Mouse (Mus musculus): ENCODE results near the gene Gspt1.
"Not testable (repeated sequence)": the region's sequence is repeated elsewhere in the genome, so short reads cannot be mapped to it uniquely, and the experiment has no call there.

Gene Gspt1

DNA sequence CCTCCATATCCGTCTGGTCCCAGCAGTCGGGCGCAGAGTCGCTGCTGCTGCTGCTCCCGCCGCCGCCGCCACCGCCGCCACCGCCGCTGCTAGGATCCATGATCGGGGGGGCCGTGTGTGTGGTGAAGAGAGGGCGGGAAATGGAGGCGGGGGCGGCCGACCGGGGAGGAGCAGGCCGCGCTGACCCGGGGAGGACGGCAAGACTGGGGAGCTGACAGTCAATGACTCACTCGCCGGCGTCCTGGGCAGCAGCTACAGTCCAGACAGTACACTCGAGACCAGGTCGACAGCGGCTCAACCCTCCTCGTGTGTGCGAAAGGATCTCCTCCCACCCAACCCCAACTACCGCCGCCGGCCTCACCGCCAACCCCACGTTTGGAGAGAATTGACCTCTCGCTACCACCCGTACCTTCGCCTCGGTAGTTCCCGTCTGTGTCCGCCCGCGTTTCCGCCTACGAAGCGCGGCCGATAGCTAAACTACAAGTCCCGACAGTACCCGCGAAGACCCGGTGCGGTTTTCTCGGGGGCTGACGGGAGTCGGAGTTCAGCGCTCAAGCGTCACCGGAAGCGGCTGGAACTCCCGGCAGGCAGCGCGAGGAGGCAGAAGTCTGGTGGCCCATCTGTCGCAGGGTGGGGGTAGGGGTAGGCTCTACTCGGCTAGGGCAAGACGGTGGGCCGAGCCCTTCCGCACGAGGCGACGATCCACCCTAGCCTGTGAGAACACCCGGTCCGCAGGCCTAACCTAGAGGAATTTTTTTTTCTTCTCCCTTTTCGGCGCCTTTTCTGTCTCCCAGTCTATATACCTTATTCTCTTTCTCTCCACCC, at the start of gene Gspt1:
Gene Gspt1, minus strand, starts transcription at position 428 of the 825 bp plus-strand sequence.
- peak; percentile 88 for DNase-seq (ENCODE audit: extremely low read depth, low read depth, low spot score)

DNA sequence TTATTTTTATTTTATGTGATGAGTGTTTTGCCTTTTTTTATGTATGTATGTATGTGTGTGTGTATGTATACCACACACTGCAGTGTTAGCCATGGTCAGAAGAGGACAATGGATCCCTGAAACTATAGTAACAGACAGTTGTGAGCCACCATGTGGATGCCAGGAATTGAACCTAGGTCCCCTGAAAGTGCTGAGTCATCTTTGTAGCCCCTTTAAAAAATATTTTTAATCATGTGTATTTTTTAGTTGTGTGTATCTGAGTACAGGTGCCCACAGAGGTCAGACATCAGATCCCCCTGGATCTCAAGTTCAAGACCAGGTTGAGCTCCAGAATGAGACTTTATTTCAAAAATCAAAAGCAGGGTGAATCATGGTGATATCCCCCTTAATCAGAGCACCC, 49.6 kb upstream of the Gspt1 start:
- no peak for DNase-seq (ENCODE audit: extremely low read depth, low read depth, low spot score)

DNA sequence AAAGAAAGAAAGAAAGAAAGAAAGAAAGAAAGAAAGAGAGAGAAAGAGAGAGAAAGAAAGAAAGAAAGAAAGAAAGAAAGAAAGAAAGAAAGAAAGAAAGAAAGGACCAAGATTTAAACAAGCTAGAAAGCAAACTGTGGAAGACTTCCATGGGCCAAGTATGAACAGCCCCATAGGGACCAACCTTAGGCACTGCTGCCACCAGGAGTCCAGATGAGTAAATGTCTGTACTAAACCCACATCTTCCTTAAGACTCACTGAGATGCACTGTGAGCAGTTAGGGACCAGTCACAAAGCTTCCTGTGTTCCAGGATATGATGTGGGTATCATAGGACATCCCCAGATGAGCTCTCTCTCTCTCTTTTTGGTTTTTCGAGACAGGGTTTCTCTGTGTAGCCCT, 43.6 kb upstream of the Gspt1 start:
- not testable (repeated sequence) for DNase-seq (ENCODE audit: extremely low read depth, low read depth, low spot score)

DNA sequence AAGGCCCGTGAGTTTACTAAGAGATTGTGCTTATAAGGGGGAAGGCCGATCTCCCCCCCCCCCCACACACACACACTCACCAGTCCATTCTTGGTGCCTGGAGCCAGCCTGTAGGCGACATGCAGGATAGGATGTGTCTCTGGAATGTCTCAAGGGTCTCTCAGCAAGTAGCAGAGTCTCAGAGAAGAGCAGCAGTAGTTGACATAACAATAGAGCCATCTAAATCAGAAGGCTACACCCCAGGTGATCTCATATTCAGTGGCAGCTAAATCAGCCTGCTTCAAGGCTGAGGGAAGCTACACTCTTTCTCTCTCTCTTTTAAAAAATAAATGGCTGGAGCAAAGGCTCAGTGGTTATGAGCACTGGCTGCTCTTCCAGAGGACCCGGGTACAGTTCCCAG, 41.5 kb upstream of the Gspt1 start:
- not testable (repeated sequence) for DNase-seq (ENCODE audit: extremely low read depth, low read depth, low spot score)

DNA sequence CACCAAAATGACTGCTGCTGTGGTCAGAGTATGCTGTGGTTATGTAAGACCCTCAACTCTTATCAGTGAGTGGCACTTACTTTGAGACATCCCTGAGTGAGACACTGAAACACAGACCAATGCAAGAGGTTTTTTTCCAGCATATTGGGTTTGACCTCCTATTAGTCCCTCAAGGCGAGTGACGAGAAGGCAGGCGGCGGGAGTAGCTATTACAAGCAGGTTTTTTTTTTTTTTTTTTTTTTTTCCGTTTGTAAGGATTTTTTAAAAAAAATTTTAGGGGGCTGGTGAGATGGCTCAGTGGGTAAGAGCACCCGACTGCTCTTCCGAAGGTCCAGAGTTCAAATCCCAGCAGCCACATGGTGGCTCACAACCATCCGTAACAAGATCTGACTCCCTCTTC, 34.7 kb upstream of the Gspt1 start:
- not testable (repeated sequence) for DNase-seq (ENCODE audit: extremely low read depth, low read depth, low spot score)

DNA sequence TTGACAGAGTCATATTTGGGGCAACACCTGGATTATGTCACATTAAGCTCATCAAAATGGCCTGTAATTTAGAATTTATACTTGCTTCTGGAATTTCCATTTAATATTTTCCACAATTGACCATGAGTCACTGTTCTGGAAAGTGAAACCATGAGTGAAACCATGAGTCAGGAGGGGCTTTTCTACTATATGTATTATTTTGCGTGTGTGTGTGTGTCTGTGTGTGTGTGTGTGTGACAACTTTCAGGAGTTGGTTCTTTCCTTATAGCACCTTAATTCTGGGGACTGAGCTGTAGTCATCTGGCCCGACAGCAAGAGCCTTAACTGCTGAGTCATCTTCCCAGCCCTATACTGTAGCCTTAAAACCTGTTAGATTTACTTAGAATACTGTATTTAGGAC, 31.8 kb upstream of the Gspt1 start:
- no peak for DNase-seq (ENCODE audit: extremely low read depth, low read depth, low spot score)

DNA sequence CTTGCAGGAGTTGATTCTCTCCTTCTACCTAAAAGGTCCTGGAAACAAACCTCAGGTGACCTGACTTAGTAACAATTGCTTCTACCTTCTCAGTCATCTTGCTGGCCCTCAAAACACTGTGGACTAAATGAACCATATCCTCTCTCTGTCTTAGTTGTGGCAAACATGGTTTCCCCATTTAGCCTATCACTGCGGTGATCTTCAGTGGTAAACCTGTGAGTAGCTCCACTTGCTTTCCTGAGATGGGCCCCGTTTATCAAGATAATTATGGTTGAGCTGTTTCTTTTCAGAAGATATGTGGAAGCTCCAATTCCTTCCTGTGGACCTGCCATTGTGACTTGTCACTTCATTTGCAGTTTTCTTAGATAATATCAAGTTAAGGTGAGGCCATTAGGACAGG, 30.8 kb upstream of the Gspt1 start:
- DNase-seq (ENCODE audit: extremely low read depth, low read depth, low spot score), result no peak

DNA sequence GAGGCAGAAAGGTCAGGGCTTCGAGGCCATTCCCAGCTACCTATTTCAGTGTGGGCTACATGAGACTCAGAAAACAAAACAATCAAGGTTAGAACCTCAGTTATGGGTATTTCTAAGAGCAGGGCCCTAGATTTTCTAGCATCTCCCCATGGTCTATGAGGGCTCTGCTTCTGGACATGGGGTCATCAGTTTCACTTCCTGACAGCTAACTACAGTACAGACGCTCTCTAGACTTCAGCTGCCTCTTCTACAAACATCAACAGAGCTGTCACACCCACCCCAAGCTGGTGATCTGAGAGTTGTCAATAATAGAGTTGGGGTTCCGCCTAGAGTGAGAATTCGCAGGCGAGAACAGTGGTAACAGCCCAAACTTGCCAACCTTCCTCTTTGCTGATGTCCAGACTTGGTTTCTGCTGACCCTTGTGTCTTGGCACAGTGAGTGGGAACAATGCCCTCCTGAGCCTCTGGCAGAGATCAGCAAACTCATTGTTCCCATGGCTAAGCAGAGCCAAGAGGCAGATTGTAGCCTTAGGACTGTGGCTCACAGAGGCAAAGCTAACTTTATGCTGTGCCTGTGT, 28.6 kb upstream of the Gspt1 start:
- no peak for DNase-seq (ENCODE audit: extremely low read depth, low read depth, low spot score)

DNA sequence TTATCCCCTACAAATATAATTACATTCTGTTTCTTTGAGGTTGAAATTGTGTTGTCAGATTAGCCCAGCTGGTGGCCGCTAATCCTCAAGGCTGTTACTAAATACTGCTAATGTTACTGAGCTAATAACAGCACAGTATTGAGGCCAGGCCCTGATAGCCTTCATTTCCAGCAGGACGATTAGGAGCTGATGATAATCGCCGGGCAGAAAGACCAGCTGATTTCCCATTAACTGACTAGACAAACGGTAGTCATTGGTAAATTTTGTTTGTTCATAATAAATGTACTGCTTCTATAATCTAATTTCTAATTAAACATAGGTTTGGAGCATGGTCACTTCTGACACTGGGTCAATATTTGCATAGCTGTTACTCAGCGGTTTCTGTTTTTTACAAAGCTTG, 24.7 kb upstream of the Gspt1 start:
- DNase-seq (ENCODE audit: extremely low read depth, low read depth, low spot score), result no peak

DNA sequence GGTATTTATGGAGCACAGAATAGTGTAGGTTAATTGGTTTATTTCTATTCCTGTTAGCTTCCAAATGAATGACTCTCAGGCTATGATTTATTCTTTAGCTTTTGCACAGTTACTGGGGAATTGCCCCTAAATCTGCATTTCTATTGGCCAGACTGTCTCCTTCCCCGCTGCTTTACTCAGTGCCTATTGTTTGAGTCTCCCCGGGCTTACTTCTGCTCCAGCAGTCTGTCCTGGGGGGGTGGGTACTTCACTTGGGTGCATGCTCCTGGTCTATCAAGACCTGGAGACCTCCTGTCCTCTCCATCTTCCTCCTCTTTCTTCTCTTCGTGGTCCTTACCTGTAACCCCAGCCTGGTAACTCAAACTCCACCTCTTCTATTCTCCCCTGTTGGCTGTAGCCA, 22.8 kb upstream of the Gspt1 start:
- DNase-seq (ENCODE audit: extremely low read depth, low read depth, low spot score), result no peak

DNA sequence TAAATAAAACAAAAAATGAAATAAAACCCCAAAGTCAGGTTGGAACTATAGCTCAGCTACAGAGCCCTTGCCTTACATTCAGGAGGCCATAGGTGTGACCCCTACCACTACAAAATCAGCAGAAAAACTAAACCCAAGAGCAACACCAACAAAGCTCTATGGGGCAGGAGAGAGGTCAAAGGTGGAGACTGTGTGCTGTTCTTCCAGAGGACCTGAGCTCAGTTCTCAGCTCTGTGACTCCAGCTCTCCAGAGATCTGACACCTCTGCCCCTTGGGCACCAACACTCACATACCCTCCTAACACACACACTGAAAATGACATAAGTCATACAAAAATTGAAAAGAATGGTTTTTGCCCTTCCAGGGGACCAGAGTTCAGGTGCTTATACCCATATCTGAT, 16.9 kb upstream of the Gspt1 start:
- DNase-seq (ENCODE audit: extremely low read depth, low read depth, low spot score), result no peak

DNA sequence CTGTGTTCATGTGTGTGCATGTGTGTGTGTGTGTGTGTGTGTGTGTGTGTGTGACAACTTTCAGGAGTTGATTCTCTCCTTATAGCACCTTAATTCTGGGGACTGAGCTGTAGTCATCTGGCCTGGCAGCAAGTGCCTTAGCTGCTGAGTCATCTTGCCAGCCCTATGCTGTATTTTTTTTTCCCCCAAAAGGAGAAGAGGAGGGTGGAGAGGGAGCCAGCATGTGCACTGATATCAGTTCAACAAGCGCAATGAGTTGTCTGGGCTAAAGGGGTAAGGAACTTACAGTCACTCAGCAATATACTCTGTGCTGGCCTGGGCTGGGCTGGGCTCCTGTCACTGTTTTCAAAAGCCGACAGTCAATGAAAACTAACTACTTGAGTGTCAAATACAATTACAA, 16.5 kb upstream of the Gspt1 start:
- DNase-seq (ENCODE audit: extremely low read depth, low read depth, low spot score), result no peak

DNA sequence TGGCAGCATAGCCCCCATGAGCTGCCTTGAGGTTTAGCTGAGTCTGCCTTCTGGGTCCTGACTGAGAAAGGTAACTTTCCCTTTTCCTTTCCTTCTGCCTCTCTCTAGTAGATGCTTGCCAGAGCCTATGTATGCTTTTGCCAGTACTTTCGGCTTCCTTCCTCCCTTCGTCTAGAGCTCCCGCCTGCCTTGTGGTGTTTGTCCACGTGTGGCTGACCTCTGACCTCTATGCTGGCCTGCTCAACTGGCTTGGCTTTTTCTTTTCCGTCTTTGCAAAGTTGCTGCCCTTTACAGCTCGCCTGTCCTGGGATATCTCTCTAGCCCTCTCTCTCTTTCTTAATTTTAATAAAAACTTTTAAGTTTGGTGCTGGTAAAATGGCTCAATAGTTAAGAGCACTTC, 15.7 kb upstream of the Gspt1 start:
- DNase-seq (ENCODE audit: extremely low read depth, low read depth, low spot score), result no peak

DNA sequence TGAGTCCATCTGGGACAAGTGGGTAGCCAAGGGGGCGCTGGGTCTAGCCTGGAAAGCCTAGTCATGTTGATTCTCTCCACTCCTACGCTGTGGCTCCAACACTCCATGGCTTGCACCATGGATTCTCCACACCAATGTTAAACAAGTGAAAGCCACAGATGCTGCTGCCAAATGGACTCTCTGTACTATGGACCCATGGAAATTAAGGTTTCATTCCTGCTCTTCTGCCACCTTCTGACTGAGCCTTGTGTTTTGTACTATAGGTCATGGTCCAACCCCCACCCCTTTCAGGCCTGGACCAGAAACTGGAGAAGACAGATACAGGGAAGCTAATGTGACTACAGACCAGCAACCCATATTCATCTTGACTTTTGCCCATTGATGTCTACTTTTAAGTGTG, 12.4 kb upstream of the Gspt1 start:
- no peak for DNase-seq (ENCODE audit: extremely low read depth, low read depth, low spot score)

DNA sequence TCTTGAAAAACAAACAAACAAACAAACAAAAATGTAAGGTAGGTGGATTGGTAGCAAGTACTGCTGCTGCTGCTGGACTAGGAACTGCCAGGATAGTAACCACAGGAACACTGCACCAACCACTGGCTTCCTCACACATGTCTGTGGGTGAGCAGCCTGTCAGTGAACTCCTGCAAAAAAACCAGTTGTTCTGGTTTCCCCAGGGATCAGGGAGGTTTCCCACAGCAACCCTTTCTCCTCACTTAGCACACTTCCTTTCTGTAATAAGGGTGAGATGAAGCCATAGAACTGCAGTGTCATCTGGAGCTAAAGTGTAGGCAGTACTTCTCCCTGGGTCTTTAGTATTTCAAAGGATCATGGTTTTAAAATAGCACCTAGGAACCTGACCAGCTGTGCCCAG, 9.1 kb upstream of the Gspt1 start:
- DNase-seq (ENCODE audit: extremely low read depth, low read depth, low spot score), result peak; percentile 84

DNA sequence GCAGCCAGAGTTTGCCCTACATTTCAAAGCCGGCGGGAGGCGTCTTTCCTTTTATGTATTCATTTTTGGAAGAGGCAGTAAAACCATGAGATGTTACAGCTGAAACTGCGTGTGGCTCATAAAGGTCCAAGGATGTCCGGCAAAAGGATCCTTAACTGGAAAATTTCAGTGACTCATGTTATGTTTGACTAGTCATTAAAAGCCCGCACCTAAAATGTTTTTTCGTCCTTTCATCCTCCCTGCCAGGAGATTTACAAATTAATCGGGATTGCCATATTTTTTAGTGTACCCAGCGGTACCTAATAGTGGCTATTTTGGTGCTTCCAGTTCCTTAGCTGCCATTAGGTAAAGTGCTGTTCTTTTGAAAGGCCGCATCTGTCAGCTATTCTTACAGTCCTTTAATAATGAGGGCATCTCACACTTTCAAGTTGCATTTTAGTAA, 619 bp upstream of the Gspt1 start:
- no peak for DNase-seq (ENCODE audit: extremely low read depth, low read depth, low spot score)

DNA sequence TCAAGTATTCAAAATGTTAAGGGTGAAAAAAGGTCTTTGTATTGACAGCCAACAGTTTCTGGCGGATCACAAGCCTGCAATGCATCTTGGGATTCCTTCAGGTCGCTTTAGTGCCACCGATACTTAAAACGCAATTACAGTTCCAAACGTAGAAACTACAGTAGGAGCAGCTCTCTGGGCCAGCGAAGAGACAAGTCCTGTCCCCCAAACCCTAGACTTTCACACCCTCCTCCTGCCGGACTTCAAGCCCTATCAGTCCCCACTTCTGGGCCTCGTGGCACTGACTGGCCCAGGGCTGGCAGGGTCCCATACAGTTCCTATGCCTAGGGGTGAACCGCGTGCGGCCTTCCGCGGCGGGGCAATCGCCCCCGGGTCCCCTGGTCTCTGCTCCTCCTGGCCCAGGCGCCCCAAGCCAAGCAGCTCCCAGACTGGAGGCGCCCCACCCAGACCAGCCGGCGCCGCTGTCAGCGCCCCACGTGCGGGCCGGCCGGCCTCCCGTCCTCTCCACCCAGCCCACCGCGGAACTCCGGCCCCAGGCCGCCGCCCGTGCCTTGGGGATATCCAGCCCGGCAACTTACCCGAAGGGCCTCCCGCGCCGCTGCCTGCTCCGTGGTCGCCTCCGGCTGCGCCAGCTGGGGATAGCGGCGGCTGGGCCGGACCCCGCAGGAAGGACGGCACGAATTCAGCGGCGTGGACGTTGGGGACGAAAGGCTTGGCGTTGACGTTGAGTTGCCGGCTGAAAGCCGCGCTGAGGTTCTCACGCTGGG, 877 bp downstream of the Gspt1 start:
- no peak for DNase-seq (ENCODE audit: extremely low read depth, low read depth, low spot score)

DNA sequence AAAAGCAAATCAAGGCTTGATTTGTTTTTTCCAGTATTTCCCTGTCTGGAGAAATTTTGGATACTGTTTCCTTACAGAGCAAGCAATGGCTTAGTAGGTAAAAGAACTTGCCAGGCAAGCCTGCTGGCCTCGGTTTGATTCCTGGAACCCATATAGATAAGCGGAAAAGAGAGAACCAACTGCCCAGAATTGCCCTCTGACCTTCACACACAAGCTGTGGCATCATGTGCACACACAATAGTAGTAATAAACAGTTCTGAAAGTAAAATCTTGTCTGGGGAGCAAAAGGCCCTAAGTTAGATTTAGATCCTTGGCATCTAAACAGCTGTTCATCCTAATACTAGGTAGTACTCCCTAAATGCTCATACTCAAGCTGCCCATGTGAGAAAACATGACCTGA, 6.3 kb downstream of the Gspt1 start:
- no peak for DNase-seq (ENCODE audit: extremely low read depth, low read depth, low spot score)

DNA sequence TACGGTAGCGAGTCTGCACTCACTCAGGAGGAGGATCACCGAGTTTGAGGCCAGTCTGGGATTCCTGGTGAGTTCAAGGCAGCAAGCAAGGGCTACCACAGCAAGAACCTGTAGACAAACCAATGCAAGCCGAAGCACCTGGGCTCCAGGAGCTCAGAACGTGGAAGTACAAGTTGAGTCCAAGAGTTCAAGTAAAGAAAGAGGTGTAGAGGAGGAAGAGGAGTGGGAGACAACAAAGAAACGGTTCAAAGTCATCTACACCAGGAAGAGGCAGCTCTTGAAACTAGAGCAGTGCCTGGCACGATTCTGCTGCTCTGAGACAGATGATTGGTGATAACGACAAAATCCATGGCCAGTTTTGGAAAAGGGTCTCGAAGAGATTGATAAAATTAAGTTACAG, 8.4 kb downstream of the Gspt1 start:
- DNase-seq (ENCODE audit: extremely low read depth, low read depth, low spot score), result no peak

DNA sequence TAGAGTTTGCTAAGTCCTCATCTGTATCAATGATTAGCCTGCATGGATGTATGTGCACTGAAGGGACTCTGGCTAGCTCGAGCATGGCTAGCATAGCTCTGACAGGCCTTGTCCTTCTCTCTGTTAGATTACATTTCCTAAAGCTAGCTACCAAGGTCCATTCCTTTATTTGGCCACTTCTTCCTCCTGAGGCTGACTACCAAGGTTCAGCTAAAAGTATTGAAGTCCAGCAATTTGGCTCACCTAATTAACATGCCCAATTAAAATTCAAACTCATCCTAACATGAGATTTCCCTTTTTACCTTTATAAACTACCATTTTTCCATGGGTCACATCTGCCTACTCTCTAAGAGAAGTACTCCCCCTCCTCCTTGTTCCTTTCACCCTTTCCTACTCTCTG, 11.7 kb downstream of the Gspt1 start:
- no peak for DNase-seq (ENCODE audit: extremely low read depth, low read depth, low spot score)

DNA sequence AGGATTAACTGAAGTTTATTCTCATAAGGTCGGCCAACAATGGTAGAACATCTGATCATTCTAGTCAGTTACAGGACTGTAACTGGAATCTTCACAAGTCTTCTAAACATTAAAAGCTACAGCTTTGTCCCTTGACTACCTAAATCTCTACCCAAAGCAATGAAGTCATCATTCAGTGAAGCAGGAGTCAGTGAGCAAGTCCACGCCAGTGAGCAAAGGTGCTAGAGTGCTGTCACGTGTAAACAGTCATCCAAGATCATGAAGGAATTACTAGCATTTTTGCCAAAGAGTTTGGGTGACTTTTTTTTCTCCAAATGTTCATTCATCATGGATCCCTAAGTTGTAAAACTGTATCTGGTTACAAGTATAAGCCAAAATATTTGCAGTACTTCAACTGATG, 36.3 kb downstream of the Gspt1 start:
- DNase-seq (ENCODE audit: extremely low read depth, low read depth, low spot score), result no peak

Data from fat pad, adult 2 months (tissue).